Mouse (Mus musculus) erythroblast, embryonic 14.5 days (primary cell): ENCODE measurements around the gene Tubg2.

Source experiments
- GATA1 ChIP-seq: IDR thresholded peaks from 2 replicates; pipeline ENCODE4 v1.6.1; 2012; ENCODE audit warnings: low read length, inconsistent platforms, mixed read lengths
- TAL1 ChIP-seq: IDR thresholded peaks from 3 replicates; pipeline ENCODE4 v1.6.1; 2012; ENCODE audit warnings: low read length, inconsistent platforms, mixed read lengths

GRCm38 (mm10) chr11:101176117-101176691 lies 20.5 kb downstream of the Tubg2 start:
- no peak for TF ChIP-seq GATA1
- no peak for TF ChIP-seq TAL1
